Mouse (Mus musculus) heart, postnatal 0 days (tissue): ENCODE measurements at regions not wholly inside any gene's neighbourhood (a gene's known extent, or its start where the extent isn't known, plus 50 kb on each side); places are given as distances from the start of the nearest gene placed in this dataset.

ENCODE experiments used
- ATAC-seq: fragments of 200-750 bp; cut with Nextera tagmentation; 2 replicates; pipeline ENCODE4 v1.8.0; 2017; ENCODE audit warnings: low read depth, moderate number of reproducible peaks, moderate library complexity; ENCODE audit not compliant: insufficient read depth
- DNase-seq: peaks from one replicate; pipeline ENCODE4 v3.0.0-alpha.2; 2016; ENCODE audit warnings: low spot score
- H3K27ac ChIP-seq: fragments of 300-500 bp; sonication (generic); 2 replicates; pipeline ENCODE4 v1.5.1; 2014; ENCODE audit warnings: low read depth, mild to moderate bottlenecking
- H3K27me3 ChIP-seq: fragments of 300-500 bp; sonication (generic); 2 replicates; pipeline ENCODE4 v1.6.1; 2014; ENCODE audit warnings: low read length, mixed read lengths; ENCODE audit not compliant: control insufficient read depth, insufficient read depth
- H3K36me3 ChIP-seq: fragments of 300-500 bp; sonication (generic); replicated peaks from 2 replicates; pipeline ENCODE4 v1.6.1; 2014; ENCODE audit warnings: low read length, mixed read lengths; ENCODE audit not compliant: control insufficient read depth, insufficient read depth
- H3K4me1 ChIP-seq: fragments of 300-500 bp; sonication (generic); 2 replicates; pipeline ENCODE4 v1.6.1; 2014; ENCODE audit warnings: antibody characterized with exemption; ENCODE audit not compliant: control insufficient read depth, insufficient read depth
- H3K4me2 ChIP-seq: fragments of 300-500 bp; sonication (generic); 2 replicates; pipeline ENCODE4 v1.6.1; 2014; ENCODE audit warnings: low read depth, mild to moderate bottlenecking, low read length, moderate library complexity
- H3K4me3 ChIP-seq: fragments of 300-500 bp; sonication (generic); 2 replicates; pipeline ENCODE4 v1.5.1; 2014; ENCODE audit warnings: low read depth, low read length
- H3K9ac ChIP-seq: fragments of 300-500 bp; sonication (generic); replicated peaks from 2 replicates; pipeline ENCODE4 v1.6.1; 2014; ENCODE audit warnings: low read depth, low read length, mixed read lengths
- H3K9me3 ChIP-seq: fragments of 300-500 bp; sonication (generic); replicated peaks from 2 replicates; pipeline ENCODE4 v1.6.1; 2016; ENCODE audit warnings: low read length; ENCODE audit not compliant: control insufficient read depth
- CTCF ChIP-seq: IDR thresholded peaks from 2 replicates; pipeline ENCODE4 v1.5.1; 2016; ENCODE audit warnings: antibody characterized with exemption, control low read depth, low read depth
- EP300 ChIP-seq: IDR thresholded peaks from 2 replicates; pipeline ENCODE4 v1.6.1; 2016; ENCODE audit warnings: antibody characterized with exemption, low read depth
- WGBS: fragments of 180-500 bp; shearing (Covaris S2); extraction: QIAGEN DNeasy Blood & Tissue Kit; methylation state at CpG from one replicate; pipeline ENCODE4 v1.1.7; 2014; 5-methylcytosine and 5-hydroxymethylcytosine counted together

DNA sequence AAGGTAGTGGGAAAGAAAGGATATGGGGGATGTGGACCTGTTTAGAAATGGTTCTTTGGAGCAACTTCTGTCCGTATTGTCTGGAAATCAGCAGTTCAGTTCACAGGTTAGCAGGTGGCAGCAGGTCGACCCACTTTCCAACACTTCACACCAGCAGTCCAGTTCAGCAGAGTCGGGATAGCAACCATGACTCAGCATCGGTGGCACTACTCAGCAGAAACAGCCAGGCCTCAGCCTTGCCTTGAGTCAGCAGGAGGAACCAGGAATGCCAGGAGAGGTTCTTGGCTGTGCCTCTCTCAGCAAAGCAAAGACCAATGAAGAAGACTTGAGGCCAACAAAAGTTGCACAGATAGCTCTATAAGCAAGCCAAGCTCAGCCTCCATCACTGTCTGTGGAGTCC is 66.8 kb upstream of the Arhgap5 start:
- no peak overlapping the region for H3K4me3 ChIP-seq
- H3K4me1 ChIP-seq, result no peaks in the 10 kb centered on the region; the same call in none of the 2 replicates
- no peak overlapping the region for H3K27ac ChIP-seq
- ATAC-seq (no peak), DNase-seq (no peak)
- no peak overlapping the region for H3K4me2 ChIP-seq
- H3K36me3 ChIP-seq, result no peaks in the 10 kb centered on the region
- TF ChIP-seq EP300 (no peak), CTCF (no peak)
- no peak overlapping the region for H3K9ac ChIP-seq
- H3K9me3 ChIP-seq, result no peaks in the 10 kb centered on the region
- WGBS, result 80% methylated on average over 4 of the region's 4 CpGs
- H3K27me3 ChIP-seq, result no peaks in the 10 kb centered on the region

DNA sequence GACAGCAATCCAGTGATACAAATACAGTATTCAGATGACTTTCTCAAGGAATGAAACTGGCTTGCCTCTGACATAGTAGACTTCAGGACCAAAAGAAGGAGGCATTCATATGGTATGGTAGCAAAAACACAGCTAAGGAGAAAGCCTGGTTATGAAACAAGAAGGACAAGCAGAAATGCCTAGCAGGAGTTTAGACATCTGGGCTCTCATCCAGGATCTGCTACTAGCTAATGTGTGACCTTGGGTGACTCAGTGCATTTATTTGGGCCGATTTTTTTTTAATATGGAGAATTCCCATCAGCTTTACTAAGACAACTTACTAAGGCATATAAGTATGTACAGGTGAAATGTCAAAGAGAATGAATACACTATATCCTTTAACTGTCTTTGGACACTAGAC is 64.5 kb upstream of the Arhgap5 start:
- ATAC-seq, result no peak
- 38% methylated on average over 1 of the region's 1 CpGs for WGBS
- H3K36me3 ChIP-seq, result no peaks in the 10 kb centered on the region
- no peak overlapping the region for H3K4me2 ChIP-seq
- no peak overlapping the region for H3K4me3 ChIP-seq
- H3K9me3 ChIP-seq, result no peaks in the 10 kb centered on the region
- H3K9ac ChIP-seq, result no peak overlapping the region
- H3K4me1 ChIP-seq, result no peaks in the 10 kb centered on the region; the same call in none of the 2 replicates
- peak; percentile 30 for DNase-seq
- H3K27me3 ChIP-seq, result no peaks in the 10 kb centered on the region
- peak overlapping the region; percentile 31 for H3K27ac ChIP-seq
- TF ChIP-seq CTCF, result no peak
- TF ChIP-seq EP300, result no peak

DNA sequence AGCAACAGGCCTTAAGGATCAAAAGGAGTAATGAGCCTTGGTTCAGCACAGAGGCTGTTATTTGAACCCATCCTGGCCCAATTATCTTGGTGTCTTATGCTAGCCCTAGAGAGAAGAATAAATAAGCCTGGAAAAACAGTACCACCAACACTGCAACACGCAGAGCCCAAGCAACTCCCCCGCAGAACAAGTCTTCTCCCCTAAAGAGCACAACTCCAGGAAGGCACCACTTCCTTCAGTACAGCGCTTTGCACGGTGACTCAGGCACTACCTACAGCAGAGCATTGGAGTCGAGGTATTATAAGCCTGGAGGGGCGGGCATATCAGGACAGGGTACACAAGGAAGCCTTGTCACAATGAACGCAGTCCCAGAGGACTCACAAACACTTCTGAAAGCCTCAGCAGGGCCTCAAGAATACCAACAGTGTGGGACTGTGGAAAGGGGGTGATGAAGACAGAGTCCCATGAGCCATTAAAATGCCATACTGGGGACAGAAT is 62.9 kb upstream of the Arhgap5 start:
- no peak overlapping the region for H3K4me2 ChIP-seq
- TF ChIP-seq EP300, result no peak
- no peak for TF ChIP-seq CTCF
- H3K9ac ChIP-seq, result no peak overlapping the region
- no peaks in the 10 kb centered on the region for H3K27me3 ChIP-seq
- no peaks in the 10 kb centered on the region; the same call in none of the 2 replicates for H3K4me1 ChIP-seq
- no peaks in the 10 kb centered on the region for H3K36me3 ChIP-seq
- DNase-seq (no peak), ATAC-seq (no peak)
- WGBS, result 58% methylated on average over 7 of the region's 7 CpGs
- H3K9me3 ChIP-seq, result no peaks in the 10 kb centered on the region
- no peak overlapping the region for H3K27ac ChIP-seq
- no peak overlapping the region for H3K4me3 ChIP-seq

DNA sequence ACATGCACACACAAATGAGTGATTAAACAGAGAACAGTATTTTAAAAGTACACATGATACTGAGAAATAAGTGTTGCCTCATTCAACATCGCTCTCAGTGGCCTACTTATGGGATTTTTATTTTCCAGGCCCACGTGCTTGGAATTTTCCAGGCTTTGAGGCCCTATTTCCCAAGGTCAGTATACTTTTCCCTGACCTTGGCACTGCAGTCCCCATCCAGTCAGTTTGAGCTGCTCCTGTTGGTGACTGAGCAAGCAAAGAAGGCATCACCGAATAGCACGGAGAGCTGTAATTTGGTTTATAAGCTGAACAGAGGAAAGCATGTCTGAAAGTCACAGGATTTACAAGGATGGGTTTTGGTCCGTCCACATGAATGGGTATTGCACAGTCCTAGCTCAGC is 61.4 kb upstream of the Arhgap5 start:
- no peak overlapping the region for H3K4me3 ChIP-seq
- no peaks in the 10 kb centered on the region; the same call in none of the 2 replicates for H3K4me1 ChIP-seq
- DNase-seq, result no peak
- H3K27ac ChIP-seq, result no peak overlapping the region
- no peaks in the 10 kb centered on the region for H3K36me3 ChIP-seq
- TF ChIP-seq EP300 (no peak), CTCF (no peak)
- no peak overlapping the region for H3K9ac ChIP-seq
- ATAC-seq, result no peak
- no peak overlapping the region for H3K4me2 ChIP-seq
- 85% methylated on average over 5 of the region's 5 CpGs for WGBS
- no peaks in the 10 kb centered on the region for H3K27me3 ChIP-seq
- no peaks in the 10 kb centered on the region for H3K9me3 ChIP-seq

DNA sequence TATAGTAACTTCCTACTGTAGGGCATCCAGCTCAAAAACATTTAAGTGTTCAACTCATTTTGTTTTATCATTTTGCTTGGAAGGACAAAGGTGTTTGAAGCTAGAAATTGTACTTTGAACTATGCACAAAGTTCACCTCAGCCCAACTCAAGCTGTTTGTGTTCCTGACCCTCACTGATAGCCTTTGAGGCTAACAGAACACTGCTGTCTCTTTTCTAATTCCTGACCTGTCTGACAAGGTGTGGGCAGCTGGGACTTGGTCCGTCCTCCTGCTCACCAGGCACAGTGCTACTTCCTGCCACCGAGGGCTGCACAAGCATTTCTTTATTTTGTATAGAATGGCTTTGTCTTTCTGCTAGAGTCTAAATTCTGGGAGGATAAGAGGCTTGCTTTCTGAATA is 58.0 kb upstream of the Arhgap5 start:
- ATAC-seq, result no peak
- TF ChIP-seq EP300, result no peak
- no peak for TF ChIP-seq CTCF
- Histone ChIP-seq H3K9me3 (no peaks in the 10 kb centered on the region), H3K9ac (no peak overlapping the region), H3K27ac (no peak overlapping the region), H3K27me3 (no peaks in the 10 kb centered on the region), H3K4me2 (no peak overlapping the region), H3K36me3 (no peaks in the 10 kb centered on the region), H3K4me1 (peaks cover 7% of the 10 kb centered on the region; the same call in 1 of the 2 replicates), H3K4me3 (no peak overlapping the region)
- DNase-seq, result no peak
- 44% methylated on average over 2 of the region's 2 CpGs for WGBS

DNA sequence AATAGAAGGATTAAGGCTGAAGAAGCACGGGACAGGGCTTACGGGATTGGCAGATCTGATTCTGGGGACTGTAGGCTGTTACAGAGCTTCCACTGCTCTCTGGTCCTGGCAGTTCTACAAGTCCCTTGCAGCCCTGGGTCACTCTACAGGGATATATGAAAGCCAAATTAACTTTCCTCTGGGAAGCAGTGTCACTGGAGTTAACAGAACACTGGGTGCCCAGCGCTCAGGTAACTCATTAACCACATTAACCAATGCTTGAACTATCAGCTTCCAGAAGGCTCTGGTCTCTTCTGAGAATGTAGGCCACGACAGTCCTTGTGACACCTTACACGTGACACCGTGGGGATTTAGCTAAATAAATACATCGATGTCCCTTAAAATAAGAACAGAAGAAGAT is 57.3 kb upstream of the Arhgap5 start:
- Histone ChIP-seq H3K27ac (no peak overlapping the region), H3K9ac (no peak overlapping the region), H3K27me3 (no peaks in the 10 kb centered on the region), H3K4me1 (peaks cover 7% of the 10 kb centered on the region; the same call in 1 of the 2 replicates), H3K4me2 (no peak overlapping the region), H3K9me3 (no peaks in the 10 kb centered on the region), H3K36me3 (no peaks in the 10 kb centered on the region), H3K4me3 (no peak overlapping the region)
- no peak for ATAC-seq
- 82% methylated on average over 7 of the region's 7 CpGs for WGBS
- TF ChIP-seq CTCF, result no peak
- TF ChIP-seq EP300, result no peak
- DNase-seq, result no peak
